In genomic region chr9:7769491-7769890, GRCm38 (mm10) we compare ENCODE assay signal across 10 mouse cellular contexts.
"Had no signal": no experiment of that assay in that cellular context is flagged by ENCODE, and none has a peak within 500 bp of the region (broad histone marks: within the 10 kb centered on the region; RNA-seq: fewer than 3 reads in every experiment).

No protein-coding gene starts in this region.

- H3K4me2 ChIP-seq: liver, embryonic 13.5 days; midbrain, embryonic 11.5 days had no signal

- H3K9ac ChIP-seq: liver, embryonic 13.5 days had no signal

- H3K4me3 ChIP-seq: left cerebral cortex, adult 2 months; liver, embryonic 13.5 days had no signal

- DNase-seq: kidney, postnatal 10 days; layer of hippocampus, postnatal 36 days; liver, embryonic 13.5 days; lung, adult 2 months; lung, postnatal 4 days; midbrain, embryonic 14.5 days; thymus, adult 18-20 months; thymus, postnatal 36 days had no signal

- H3K27ac ChIP-seq: left cerebral cortex, adult 2 months; liver, embryonic 13.5 days had no signal

- H3K27me3 ChIP-seq: liver, embryonic 13.5 days had no signal

- H3K9me3 ChIP-seq: liver, embryonic 13.5 days had no signal
